Mouse (Mus musculus) forebrain, embryonic 12.5 days (tissue): ENCODE data around the gene Gm21830. TPM values are rescaled to one million over a fixed set of nuclear protein-coding genes. Genes with fewer than 3 reads are reported as not detected.

ENCODE experiments used
- ATAC-seq: fragments of 200-750 bp; cut with Nextera tagmentation; 2 replicates; pipeline ENCODE4 v1.8.0; 2017; ENCODE audit warnings: moderate TSS enrichment; ENCODE audit not compliant: low FRiP score
- H3K27ac ChIP-seq: fragments of 300-500 bp; sonication (generic); 2 replicates; pipeline ENCODE4 v1.5.1; 2016; ENCODE audit warnings: mild to moderate bottlenecking
- H3K27me3 ChIP-seq: fragments of 300-500 bp; sonication (generic); 2 replicates; pipeline ENCODE4 v1.6.1; 2016; ENCODE audit warnings: mild to moderate bottlenecking
- H3K36me3 ChIP-seq: fragments of 300-500 bp; sonication (generic); replicated peaks from 2 replicates; pipeline ENCODE4 v1.6.1; 2016; ENCODE audit warnings: mild to moderate bottlenecking
- H3K4me1 ChIP-seq: fragments of 300-500 bp; sonication (generic); 2 replicates; pipeline ENCODE4 v1.6.1; 2016
- H3K4me2 ChIP-seq: fragments of 300-500 bp; sonication (generic); 2 replicates; pipeline ENCODE4 v1.6.1; 2016; ENCODE audit warnings: mild to moderate bottlenecking, moderate library complexity
- H3K4me3 ChIP-seq: fragments of 300-500 bp; sonication (generic); replicated peaks from 2 replicates; pipeline ENCODE4 v1.5.1; 2016; ENCODE audit warnings: mild to moderate bottlenecking
- H3K9ac ChIP-seq: fragments of 300-500 bp; sonication (generic); 2 replicates; pipeline ENCODE4 v1.6.1; 2016; ENCODE audit warnings: mild to moderate bottlenecking
- H3K9me3 ChIP-seq: fragments of 300-500 bp; sonication (generic); 2 replicates; pipeline ENCODE4 v1.6.1; 2016
- WGBS: fragments of 180-500 bp; shearing (Covaris S2); methylation state at CpG from one replicate; pipeline ENCODE4 v1.1.7; 2016; 5-methylcytosine and 5-hydroxymethylcytosine counted together
- polyA plus RNA-seq: library from polyadenylated mRNA; unstranded; fragments of >200 nt; fragmentation: Nextera tagmentation; extraction: Ambion mirVana; gene quantifications from 2 replicates; pipeline ENCODE4 v1.2.1, GENCODE M21; 2016

Gene Gm21830
- polyA plus RNA-seq, 1 experiment from 2014 or later = not detected

DNA sequence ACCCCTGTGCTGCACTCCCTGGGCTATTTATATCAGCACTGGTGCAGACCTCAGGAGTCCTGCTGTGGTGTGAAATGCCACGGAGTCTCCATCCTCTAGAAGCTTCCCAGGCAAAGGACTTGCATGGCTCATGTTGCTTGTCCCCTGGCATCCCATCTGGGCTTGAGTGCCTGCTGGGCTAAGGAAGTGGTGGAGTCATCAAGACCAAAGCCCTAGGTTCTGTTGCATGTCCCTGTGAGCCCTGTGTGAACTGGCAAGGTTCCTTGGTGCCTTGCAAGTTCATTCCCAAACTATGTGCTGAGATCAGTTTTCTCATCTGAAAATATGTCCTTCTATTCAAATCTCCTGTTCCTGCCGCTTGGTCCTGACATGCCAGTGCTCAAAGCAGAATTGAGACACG is 67.5 kb downstream of the Gm21830 start:
- H3K9me3 ChIP-seq = no peaks in the 10 kb centered on the region
- no peaks in the 10 kb centered on the region for H3K36me3 ChIP-seq
- no peak overlapping the region for H3K4me3 ChIP-seq
- H3K9ac ChIP-seq = no peak overlapping the region
- no peaks in the 10 kb centered on the region for H3K4me1 ChIP-seq
- no peaks in the 10 kb centered on the region for H3K27me3 ChIP-seq
- H3K4me2 ChIP-seq = no peak overlapping the region
- no peak overlapping the region for H3K27ac ChIP-seq
- WGBS = 67% methylated on average over 3 of the region's 3 CpGs
- no peak for ATAC-seq

Other genes with a start within 250 kb of the Gm21830 start
- gene Gm26727, start 19.5 kb downstream of the Gm21830 start, polyA plus RNA-seq = not detected in 2 replicates
- gene Xirp2, start 32.3 kb downstream of the Gm21830 start, polyA plus RNA-seq = not detected in 2 replicates
- 21.0 and 26.1 TPM in 2 replicates for gene B3galt1, start 152.1 kb downstream of the Gm21830 start, polyA plus RNA-seq